Comparison of ENCODE assay signal across 8 mouse cellular contexts in genomic region chr2:58357414-58358131, GRCm38 (mm10). TPM values are rescaled to one million over a fixed set of nuclear protein-coding genes. Genes with fewer than 3 reads are reported as not detected.
DNase-seq lines count a peak whose midpoint lies in the region; ATAC-seq lines count a peak whose summit lies in the region.

Gene Acvr1c, minus strand, starts transcription at chr2:58357895.

- peak within 1 kb of the TSS; percentile 72 for H3K9ac ChIP-seq in hindbrain, embryonic 13.5 days

- H3K4me2 ChIP-seq in hindbrain, embryonic 13.5 days = peak within 1 kb of the TSS; percentile 100

- peaks cover 11% of the 10 kb centered on the region for H3K4me1 ChIP-seq in hindbrain, embryonic 13.5 days (replicated peaks)

- H3K4me3 ChIP-seq in hindbrain, embryonic 13.5 days = peak within 1 kb of the TSS; percentile 61

- peaks cover 35% of the 10 kb centered on the region for H3K27me3 ChIP-seq in hindbrain, embryonic 13.5 days

- ATAC-seq in frontal cortex, adult (ENCODE audit: low TSS enrichment) = peak; percentile 68
- peak; percentile 85 for ATAC-seq in hindbrain, embryonic 13.5 days (ENCODE audit: low FRiP score)

- H3K9me3 ChIP-seq in hindbrain, embryonic 13.5 days = no peaks in the 10 kb centered on the region

- H3K36me3 ChIP-seq in hindbrain, embryonic 13.5 days = no peaks in the 10 kb centered on the region

- under 1% methylated on average over 53 of the region's 65 CpGs for WGBS in hindbrain, embryonic 13.5 days

- DNase-seq in T-cell, adult 2 months (ENCODE audit: low spot score) = peak; percentile 39
- DNase-seq in cerebellum, adult 18-20 months = peak; percentile 59 to 66
- peak; percentile 10 to 11 for DNase-seq in layer of hippocampus, postnatal 36 days
- peak; percentile 55 for DNase-seq in lung, postnatal 10 days
- DNase-seq in retina, embryonic 14.5 days (ENCODE audit: low spot score) = peak; percentile 57
- peak; percentile 22 to 61 for DNase-seq in urinary bladder, postnatal 4 days (ENCODE audit: low spot score in 2 of 2)

- no peak within 1 kb of the TSS for H3K27ac ChIP-seq in hindbrain, embryonic 13.5 days

RNA-seq across cellular contexts. Expression of gene Acvr1c, which starts in this region (rescaled TPM):
- 0.22 and 0.62 TPM in 2 replicates for polyA plus RNA-seq in hindbrain, embryonic 13.5 days (2015; fragmentation: Nextera tagmentation; extraction: Ambion mirVana)
- total RNA-seq in layer of hippocampus, postnatal 36 days (2021) = 10 to 100 TPM; 12.9 to 13.8 TPM

Comparison
In these comparisons a context has a peak if more than half of its experiments do, and no peak if none do; other contexts are left out.
1. Peak in ATAC-seq, H3K4me3 ChIP-seq, H3K9ac ChIP-seq and H3K4me2 ChIP-seq in hindbrain, embryonic 13.5 days; RNA of the gene not detected or under 1 TPM.
2. DNase-seq: peak in every context shown above with its lines; median percentile 62 in cerebellum, adult 18-20 months; 57 in retina, embryonic 14.5 days; 55 in lung, postnatal 10 days; 42 in urinary bladder, postnatal 4 days; 39 in T-cell, adult 2 months; 10 in layer of hippocampus, postnatal 36 days.